Mouse (Mus musculus) erythroblast, embryonic 14.5 days (primary cell): ENCODE results near the gene Slc35c2. TPM values are rescaled to one million over a fixed set of nuclear protein-coding genes. Genes with fewer than 3 reads are reported as not detected.

Experiments
- H3K27me3 ChIP-seq: 2 replicates; pipeline ENCODE4 v1.6.1; 2012; ENCODE audit warnings: inconsistent platforms; ENCODE audit not compliant: control insufficient read depth
- H3K36me3 ChIP-seq: 2 replicates; pipeline ENCODE4 v1.6.1; 2012; ENCODE audit warnings: mild to moderate bottlenecking, inconsistent platforms; ENCODE audit not compliant: control insufficient read depth
- H3K4me1 ChIP-seq: 2 replicates; pipeline ENCODE4 v1.6.1; 2012; ENCODE audit warnings: inconsistent platforms; ENCODE audit not compliant: control insufficient read depth
- H3K4me3 ChIP-seq: replicated peaks from 2 replicates; pipeline ENCODE3; 2012; ENCODE audit warnings: moderate library complexity, mild to moderate bottlenecking, inconsistent platforms
- H3K9me3 ChIP-seq: 2 replicates; pipeline ENCODE4 v1.6.1; 2012; ENCODE audit warnings: low read length, inconsistent platforms, mixed read lengths; ENCODE audit not compliant: control insufficient read depth
- GATA1 ChIP-seq: IDR thresholded peaks from 2 replicates; pipeline ENCODE4 v1.6.1; 2012; ENCODE audit warnings: low read length, inconsistent platforms, mixed read lengths
- TAL1 ChIP-seq: IDR thresholded peaks from 3 replicates; pipeline ENCODE4 v1.6.1; 2012; ENCODE audit warnings: low read length, inconsistent platforms, mixed read lengths
- polyA plus RNA-seq: library from polyadenylated mRNA; stranded (reverse); fragments of >175 nt; gene quantifications from 2 replicates; pipeline ENCODE4 v1.2.3, GENCODE M21; 2012

Slc35c2 gene
- polyA plus RNA-seq, 1 experiment = 2.5 TPM

GRCm38 (mm10) chr2:165239533-165240144 lies 48.0 kb downstream of the Slc35c2 start:
- Histone ChIP-seq H3K36me3 (no peaks in the 10 kb centered on the region), H3K4me3 (no peak overlapping the region), H3K27me3 (peaks cover 95% of the 10 kb centered on the region), H3K9me3 (no peaks in the 10 kb centered on the region), H3K4me1 (no peaks in the 10 kb centered on the region)
- TF ChIP-seq TAL1 = no peak
- no peak for TF ChIP-seq GATA1

- Histone ChIP-seq H3K4me3 (no peak overlapping the region), H3K27me3 (peaks cover 98% of the 10 kb centered on the region), H3K9me3 (no peaks in the 10 kb centered on the region), H3K36me3 (no peaks in the 10 kb centered on the region), H3K4me1 (peaks cover 2% of the 10 kb centered on the region; the same call in 1 of the 2 replicates)
- TF ChIP-seq TAL1 = no peak
- TF ChIP-seq GATA1 = no peak
Measured at GRCm38 (mm10) chr2:165238416-165239145, 49.1 kb downstream of the Slc35c2 start.

GRCm38 (mm10) chr2:165234613-165235291 lies 52.9 kb downstream of the Slc35c2 start, which contains the start of gene Cdh22:
Gene Cdh22, minus strand, starts transcription at chr2:165234853.
- H3K36me3 ChIP-seq = no peaks in the 10 kb centered on the region
- TF ChIP-seq GATA1 (no peak), TAL1 (no peak)
- H3K4me3 ChIP-seq = no peak within 1 kb of the TSS
- peaks cover 93% of the 10 kb centered on the region for H3K27me3 ChIP-seq
- H3K9me3 ChIP-seq = no peaks in the 10 kb centered on the region
- H3K4me1 ChIP-seq = peaks cover 2% of the 10 kb centered on the region; the same call in 1 of the 2 replicates

GRCm38 (mm10) chr2:165234291-165234612 lies 53.4 kb downstream of the Slc35c2 start:
- Histone ChIP-seq H3K9me3 (no peaks in the 10 kb centered on the region), H3K36me3 (no peaks in the 10 kb centered on the region), H3K4me1 (peaks cover 2% of the 10 kb centered on the region; the same call in 1 of the 2 replicates), H3K4me3 (no peak overlapping the region), H3K27me3 (peaks cover 90% of the 10 kb centered on the region)
- no peak for TF ChIP-seq GATA1
- no peak for TF ChIP-seq TAL1

- Histone ChIP-seq H3K36me3 (no peaks in the 10 kb centered on the region), H3K9me3 (no peaks in the 10 kb centered on the region), H3K4me1 (peaks cover 2% of the 10 kb centered on the region; the same call in 1 of the 2 replicates), H3K27me3 (peaks cover 84% of the 10 kb centered on the region), H3K4me3 (no peak overlapping the region)
- TF ChIP-seq GATA1 (no peak), TAL1 (no peak)
Measured at GRCm38 (mm10) chr2:165233491-165234290, 54.0 kb downstream of the Slc35c2 start.

GRCm38 (mm10) chr2:165229050-165229449 lies 58.6 kb downstream of the Slc35c2 start:
- H3K4me3 ChIP-seq = no peak overlapping the region
- H3K27me3 ChIP-seq = peaks cover 40% of the 10 kb centered on the region
- H3K36me3 ChIP-seq = no peaks in the 10 kb centered on the region
- no peaks in the 10 kb centered on the region for H3K9me3 ChIP-seq
- no peak for TF ChIP-seq GATA1
- TF ChIP-seq TAL1 = no peak
- H3K4me1 ChIP-seq = peaks cover 2% of the 10 kb centered on the region; the same call in 1 of the 2 replicates

Other genes with a start within 250 kb of the Slc35c2 start
- gene Cd40, start 232.2 kb downstream of the Slc35c2 start, polyA plus RNA-seq = 0.02 TPM in 1 of 2 replicates, not detected in the other
- gene 1700025C18Rik, start 197.1 kb downstream of the Slc35c2 start, polyA plus RNA-seq = not detected in 2 replicates
- not detected in 2 replicates for gene Cdh22, start 53.0 kb downstream of the Slc35c2 start, polyA plus RNA-seq
- gene Elmo2, start 38.6 kb upstream of the Slc35c2 start, polyA plus RNA-seq = 0.78 and 0.94 TPM in 2 replicates
- not detected in 2 replicates for gene Zfp663, start 80.9 kb upstream of the Slc35c2 start, polyA plus RNA-seq
- 0.01 TPM in 1 of 2 replicates, not detected in the other for gene Zfp334, start 100.4 kb upstream of the Slc35c2 start, polyA plus RNA-seq
- gene Ocstamp, start 112.5 kb upstream of the Slc35c2 start, polyA plus RNA-seq = 0.01 TPM in 1 of 2 replicates, not detected in the other
- 0.02 and 0.03 TPM in 2 replicates for gene Slc13a3, start 185.4 kb upstream of the Slc35c2 start, polyA plus RNA-seq
- gene Trp53rka, start 205.5 kb upstream of the Slc35c2 start, polyA plus RNA-seq = 0.97 and 1.3 TPM in 2 replicates
- not detected in 2 replicates for gene Slc2a10, start 215.9 kb upstream of the Slc35c2 start, polyA plus RNA-seq